Mouse (Mus musculus): ENCODE measurements around the gene Cep104.

Gene Cep104

DNA sequence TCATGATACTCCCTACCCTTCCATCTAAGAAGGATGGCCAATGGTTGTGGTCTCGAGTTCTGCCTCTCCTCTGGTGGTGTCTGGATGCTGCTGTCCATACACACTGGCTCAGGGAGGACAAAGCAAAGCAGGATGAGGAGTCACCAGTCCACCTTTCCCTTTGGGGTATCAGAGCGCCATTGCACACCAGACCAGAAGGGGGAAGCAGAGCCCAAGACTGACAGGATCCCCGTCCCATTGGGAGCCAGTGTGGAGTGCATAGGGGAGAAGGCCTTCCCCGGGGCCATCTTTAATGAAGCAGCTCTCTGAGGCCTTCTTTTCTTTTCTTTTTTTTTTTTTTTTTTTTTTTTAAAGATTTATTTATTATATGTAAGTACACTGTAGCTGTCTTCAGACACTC, 78.1 kb downstream of the Cep104 start:
- DNase-seq: no peak

GRCm38 (mm10) chr4:154055482-154055881, 80.5 kb downstream of the Cep104 start:
- no peak for DNase-seq

DNA sequence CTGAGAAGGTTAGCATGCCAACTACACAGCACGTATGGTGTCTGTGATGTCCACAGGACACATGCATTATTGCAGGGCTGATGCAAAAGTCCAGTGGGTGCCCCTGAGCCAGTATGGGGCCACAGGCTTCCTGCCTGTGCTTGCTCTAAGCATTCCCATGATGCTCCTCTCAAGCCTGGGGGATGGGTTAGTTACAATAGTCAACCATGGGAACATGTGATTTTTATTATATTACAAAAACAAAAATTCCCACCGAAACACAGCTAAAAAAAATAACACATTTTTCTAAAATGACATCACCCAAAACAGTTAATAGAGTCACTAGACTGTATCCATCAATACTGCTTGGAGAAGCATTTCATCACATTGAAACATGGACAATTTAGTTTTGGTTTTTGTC, 81.1 kb downstream of the Cep104 start:
- DNase-seq: no peak

DNA sequence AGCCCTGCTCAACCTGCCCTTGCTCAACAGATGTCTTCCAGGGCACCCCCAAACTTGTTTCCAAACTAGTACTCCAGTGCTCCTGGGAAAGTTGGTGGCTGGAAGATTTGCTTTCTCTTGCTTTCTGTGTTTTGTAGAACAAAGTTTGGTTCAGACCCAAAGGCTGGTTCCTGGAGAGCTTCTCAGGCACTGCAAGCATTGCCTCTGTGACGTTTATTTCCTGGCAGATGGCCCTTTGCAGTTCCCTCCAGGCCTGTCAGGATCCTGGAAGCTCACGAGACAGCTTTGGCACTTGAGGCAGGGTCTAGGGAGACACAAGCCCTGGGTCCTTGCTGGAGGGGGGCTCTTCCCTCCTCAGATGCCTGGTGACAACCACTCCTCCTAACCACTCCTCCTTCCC, 81.7 kb downstream of the Cep104 start:
- DNase-seq: no peak

DNA sequence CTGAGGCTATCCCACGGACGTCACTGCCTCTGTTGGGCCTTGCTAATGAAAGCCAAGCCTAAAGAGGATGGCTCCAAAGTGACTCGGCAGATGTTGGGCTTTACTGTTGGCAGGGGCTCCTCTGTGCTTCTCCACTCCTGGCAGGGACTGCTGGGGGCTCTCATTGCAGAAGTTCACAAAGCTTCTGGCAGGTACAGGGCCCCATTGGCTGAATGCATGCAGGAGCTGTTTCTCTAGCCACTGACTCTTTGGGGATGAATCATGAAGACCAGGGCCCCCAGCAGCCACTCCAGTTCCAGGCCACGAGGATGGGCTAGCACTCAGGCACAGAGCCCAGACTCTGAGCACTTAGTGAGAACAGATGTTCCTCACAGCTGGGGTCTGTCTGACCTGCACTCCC, 82.7 kb downstream of the Cep104 start:
- no peak for DNase-seq
